Mouse (Mus musculus): ENCODE results near the gene Topaz1. TPM values are rescaled to one million over a fixed set of nuclear protein-coding genes. Genes with fewer than 3 reads are reported as not detected.

Gene Topaz1
- polyA plus RNA-seq (2016; fragmentation: Nextera tagmentation; extraction: Ambion mirVana), result not detected in 2 replicates

DNA sequence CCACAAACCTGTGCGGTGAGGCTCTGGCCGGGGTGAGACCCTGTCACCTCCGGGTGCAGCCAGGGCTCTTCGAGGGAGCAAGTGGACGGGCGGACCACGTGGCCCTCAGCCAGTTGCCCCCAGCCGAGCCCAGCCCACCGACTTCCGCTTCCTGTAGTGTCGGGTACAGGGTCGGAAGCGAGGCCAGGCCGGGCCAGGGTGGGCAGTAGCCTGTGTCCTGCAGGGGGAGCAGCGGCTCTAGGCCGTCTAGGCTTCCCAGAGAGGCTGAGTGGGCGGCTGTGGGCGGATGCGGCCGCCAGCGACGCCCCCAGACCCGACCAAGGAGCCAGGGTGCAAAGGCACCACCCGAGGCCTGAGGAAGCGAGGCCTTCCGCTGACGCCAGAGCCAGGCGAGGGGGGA is at the start of gene Topaz1:
TSS of gene Topaz1 (plus strand) at position 287 of the 400 bp plus-strand sequence.
- H3K27ac ChIP-seq, result no peak within 1 kb of the TSS
- H3K9ac ChIP-seq, result no peak within 1 kb of the TSS
- no peaks in the 10 kb centered on the region for H3K9me3 ChIP-seq
- H3K36me3 ChIP-seq (replicated peaks), result no peaks in the 10 kb centered on the region
- no peak within 1 kb of the TSS for H3K4me3 ChIP-seq (replicated peaks)
- H3K27me3 ChIP-seq, result no peaks in the 10 kb centered on the region
- WGBS, result 78% methylated on average over 28 of the region's 28 CpGs
- H3K4me2 ChIP-seq, result no peak within 1 kb of the TSS
- H3K4me1 ChIP-seq, result no peaks in the 10 kb centered on the region
- ATAC-seq (ENCODE audit: low FRiP score), result no peak

DNA sequence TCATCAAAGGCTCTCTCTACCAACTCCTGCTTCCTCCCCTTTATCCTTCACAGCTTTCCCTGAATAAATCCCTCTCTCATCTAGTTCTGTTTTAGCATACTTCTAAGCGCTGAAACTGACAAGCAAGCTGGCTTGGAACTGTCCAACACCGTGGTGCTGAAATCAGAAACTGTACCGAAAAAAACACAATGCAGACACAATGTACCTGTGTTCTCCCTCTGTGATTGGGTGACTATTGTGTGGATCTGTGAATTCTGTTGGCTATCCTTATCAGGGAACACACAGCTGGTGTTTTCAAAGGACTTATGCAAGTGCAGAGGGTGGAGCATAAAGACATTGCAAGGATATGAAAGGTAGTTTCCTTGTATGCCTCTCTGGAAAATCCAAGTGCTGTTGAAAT is 45.3 kb upstream of the Topaz1 start:
- Histone ChIP-seq H3K4me1 (no peaks in the 10 kb centered on the region), H3K9ac (no peak overlapping the region), H3K9me3 (no peaks in the 10 kb centered on the region), H3K27me3 (no peaks in the 10 kb centered on the region), H3K36me3 (replicated peaks) (no peaks in the 10 kb centered on the region), H3K4me3 (replicated peaks) (no peak overlapping the region), H3K4me2 (no peak overlapping the region), H3K27ac (no peak overlapping the region)
- no peak for ATAC-seq (ENCODE audit: low FRiP score)
- 1% methylated on average over 3 of the region's 3 CpGs for WGBS

DNA sequence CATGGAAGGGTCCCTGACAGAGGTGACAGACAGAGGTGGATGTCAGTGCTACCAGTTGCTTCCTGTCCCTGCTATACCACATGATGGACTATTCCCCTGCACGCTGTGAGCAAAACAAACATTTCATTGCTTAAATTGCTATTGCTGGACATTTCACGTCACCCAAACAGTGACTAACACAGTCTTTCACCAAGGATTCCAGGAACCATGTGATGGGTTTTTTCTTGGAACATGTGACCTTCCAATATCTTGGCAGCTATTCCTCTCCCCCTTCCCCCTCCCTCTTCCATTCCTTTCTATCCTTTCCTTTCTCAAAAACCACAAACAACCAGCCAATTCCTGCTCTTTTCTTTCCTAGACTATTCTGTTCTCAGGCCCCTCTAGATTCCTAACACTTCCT is 33.3 kb upstream of the Topaz1 start:
- Histone ChIP-seq H3K36me3 (replicated peaks) (no peaks in the 10 kb centered on the region), H3K27me3 (no peaks in the 10 kb centered on the region), H3K27ac (no peak overlapping the region), H3K4me2 (no peak overlapping the region), H3K4me3 (replicated peaks) (no peak overlapping the region), H3K4me1 (peaks cover 5% of the 10 kb centered on the region; the same call in 1 of the 2 replicates), H3K9me3 (no peaks in the 10 kb centered on the region), H3K9ac (no peak overlapping the region)
- ATAC-seq (ENCODE audit: low FRiP score), result no peak
- WGBS, result 61% methylated on average over 2 of the region's 2 CpGs

DNA sequence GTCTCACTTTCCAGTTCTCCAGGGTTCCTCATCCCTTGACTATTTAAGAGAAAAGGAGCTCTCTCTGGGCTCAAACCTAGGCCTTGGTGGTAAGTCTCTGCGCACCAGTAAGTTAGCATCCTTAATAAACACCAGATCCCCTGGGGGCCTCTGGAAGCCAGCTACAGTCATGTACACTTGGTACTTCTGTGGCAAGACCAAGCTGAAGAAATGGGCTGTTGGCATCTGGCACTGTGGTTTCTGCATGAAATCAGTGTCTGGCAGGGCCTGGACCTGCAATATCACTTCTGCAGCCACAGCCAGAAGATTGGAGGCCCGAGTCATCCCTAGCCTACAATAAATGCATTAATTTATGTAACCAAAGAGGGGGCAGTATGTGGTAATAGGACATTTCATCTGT is 32.1 kb upstream of the Topaz1 start:
- Histone ChIP-seq H3K27me3 (peaks cover 2% of the 10 kb centered on the region; the same call in 1 of the 2 replicates), H3K36me3 (replicated peaks) (no peaks in the 10 kb centered on the region), H3K4me1 (peaks cover 5% of the 10 kb centered on the region; the same call in 1 of the 2 replicates), H3K9ac (no peak overlapping the region), H3K4me3 (replicated peaks) (no peak overlapping the region), H3K4me2 (no peak overlapping the region), H3K27ac (no peak overlapping the region), H3K9me3 (no peaks in the 10 kb centered on the region)
- no peak for ATAC-seq (ENCODE audit: low FRiP score)
- WGBS, result 79% methylated on average over 2 of the region's 2 CpGs

DNA sequence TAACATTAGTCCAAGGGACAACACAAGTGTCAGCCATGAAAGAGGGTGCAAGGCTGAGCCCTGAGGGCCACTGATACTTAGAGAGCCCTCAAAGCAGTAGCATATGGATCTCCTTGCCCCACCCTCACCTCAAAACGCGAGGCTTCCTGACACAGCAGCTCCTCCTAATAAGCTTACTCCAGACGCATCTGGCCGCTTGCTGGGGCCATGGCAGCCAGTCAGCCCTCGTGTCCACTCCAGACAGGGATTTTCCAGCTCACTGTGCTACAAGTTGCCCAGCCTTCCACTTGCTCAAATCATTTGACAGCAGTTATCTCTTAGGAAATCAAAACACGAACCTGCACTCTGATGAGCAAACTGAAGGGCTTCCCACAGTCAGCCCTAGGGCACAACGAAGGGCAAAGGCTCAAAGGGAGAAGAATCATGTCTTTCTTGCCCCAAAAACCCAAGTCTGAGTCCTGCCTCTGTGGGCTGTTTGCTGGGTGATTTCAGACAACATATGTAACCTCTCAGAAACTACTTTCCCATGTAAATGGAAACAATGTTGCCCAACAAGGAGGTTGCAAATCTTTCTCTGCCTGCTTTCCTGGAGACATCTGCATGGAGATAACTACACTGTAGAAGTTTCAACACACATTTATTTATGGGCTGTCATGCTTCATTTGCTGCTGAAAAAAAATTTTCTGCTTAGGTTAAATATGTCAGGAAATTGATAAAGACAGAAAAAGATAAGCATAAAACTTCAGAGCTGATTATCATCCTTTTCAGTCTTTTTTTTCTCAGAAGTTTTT is 30.8 kb upstream of the Topaz1 start:
- WGBS, result 40% methylated on average over 7 of the region's 7 CpGs
- Histone ChIP-seq H3K27me3 (peaks cover 3% of the 10 kb centered on the region; the same call in 1 of the 2 replicates), H3K36me3 (replicated peaks) (no peaks in the 10 kb centered on the region), H3K9me3 (no peaks in the 10 kb centered on the region), H3K4me1 (no peaks in the 10 kb centered on the region), H3K9ac (no peak overlapping the region), H3K27ac (no peak overlapping the region), H3K4me2 (no peak overlapping the region), H3K4me3 (replicated peaks) (no peak overlapping the region)
- ATAC-seq (ENCODE audit: low FRiP score), result no peak

DNA sequence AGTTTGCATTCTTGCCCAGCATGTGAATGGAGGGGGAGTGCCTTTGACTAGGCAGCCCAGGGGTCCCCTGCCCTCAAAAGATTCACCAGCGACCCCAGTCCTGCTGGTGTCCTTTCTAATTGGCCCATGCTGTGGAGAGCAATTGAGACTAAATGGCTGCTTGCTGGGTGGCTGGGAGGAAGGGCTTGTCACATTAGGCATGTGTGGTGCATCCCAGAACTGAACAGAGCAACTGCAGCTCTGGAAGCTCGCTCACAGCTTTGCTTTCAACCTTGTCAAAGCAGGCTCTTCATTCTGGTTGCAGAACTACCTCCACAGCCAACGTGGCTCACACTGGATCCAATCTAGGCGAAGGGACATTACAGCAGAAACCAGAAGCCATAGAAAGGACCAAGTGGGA is 24.9 kb upstream of the Topaz1 start:
- Histone ChIP-seq H3K4me2 (no peak overlapping the region), H3K4me1 (peaks cover 6% of the 10 kb centered on the region), H3K36me3 (replicated peaks) (no peaks in the 10 kb centered on the region), H3K27ac (0 out of 2 replicates have a peak overlapping the region, but pooled peaks have one; percentile 31), H3K4me3 (replicated peaks) (no peak overlapping the region), H3K9ac (no peak overlapping the region), H3K9me3 (no peaks in the 10 kb centered on the region), H3K27me3 (peaks cover 29% of the 10 kb centered on the region)
- ATAC-seq (ENCODE audit: low FRiP score), result no peak
- WGBS, result 21% methylated on average over 4 of the region's 4 CpGs

DNA sequence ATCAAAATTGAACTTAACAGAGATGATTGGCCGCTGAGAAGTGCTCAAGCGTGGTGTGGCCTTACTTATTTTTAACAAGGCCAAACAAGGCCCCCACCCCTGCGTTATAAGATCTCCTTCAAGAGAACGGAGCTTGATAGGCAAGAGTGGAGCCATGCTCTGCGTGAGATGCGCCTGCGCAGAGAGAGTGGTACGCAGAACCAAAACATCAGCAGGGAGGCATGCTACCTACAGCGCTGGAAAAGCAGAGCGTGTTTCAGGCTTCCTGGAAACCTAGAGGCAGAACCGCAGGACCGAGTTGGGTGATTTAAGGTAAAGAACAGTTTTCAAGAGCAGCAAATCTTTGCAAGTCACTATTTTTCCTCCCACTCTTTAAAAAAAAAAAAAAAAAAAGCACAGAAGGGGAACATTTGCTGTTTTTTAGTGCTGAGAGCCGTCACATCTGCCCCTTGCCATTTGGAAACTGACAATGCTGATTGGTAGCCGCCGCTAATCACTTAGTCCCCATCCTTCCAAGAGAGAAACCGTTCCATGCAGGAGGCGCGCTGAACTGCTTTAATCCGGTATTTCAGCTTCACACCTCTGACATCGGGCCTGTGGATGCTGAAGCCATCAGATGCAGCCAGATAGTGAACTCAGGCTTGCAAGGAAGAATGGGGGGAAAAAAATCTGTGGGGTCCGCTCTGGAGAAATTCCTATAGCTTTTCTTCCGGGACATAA is 21.9 kb upstream of the Topaz1 start:
- Histone ChIP-seq H3K4me2 (no peak overlapping the region), H3K9me3 (no peaks in the 10 kb centered on the region), H3K9ac (no peak overlapping the region), H3K27ac (no peak overlapping the region), H3K27me3 (peaks cover 30% of the 10 kb centered on the region), H3K4me3 (replicated peaks) (no peak overlapping the region), H3K36me3 (replicated peaks) (no peaks in the 10 kb centered on the region), H3K4me1 (peaks cover 6% of the 10 kb centered on the region)
- no peak for ATAC-seq (ENCODE audit: low FRiP score)
- 25% methylated on average over 22 of the region's 22 CpGs for WGBS

DNA sequence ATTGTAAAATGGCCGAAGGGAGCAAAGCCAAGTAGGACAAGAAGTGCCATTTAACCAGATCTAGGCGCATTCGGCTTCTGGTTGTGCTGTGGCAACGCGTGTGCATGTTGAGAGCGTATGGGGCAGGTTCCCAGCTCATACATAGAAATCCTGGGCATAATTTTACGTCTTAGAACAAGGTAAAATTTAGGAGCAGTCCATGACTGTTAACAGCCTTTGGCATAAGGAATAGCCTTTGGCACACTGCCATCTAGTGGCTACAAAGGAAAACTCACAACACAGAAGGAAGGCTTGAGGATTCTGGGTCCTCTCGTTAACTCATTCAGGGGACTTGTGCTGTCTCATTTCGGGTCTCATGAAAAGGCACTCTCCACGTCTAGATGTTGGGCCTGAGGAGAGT is 17.6 kb upstream of the Topaz1 start:
- no peaks in the 10 kb centered on the region for H3K9me3 ChIP-seq
- H3K9ac ChIP-seq, result no peak overlapping the region

DNA sequence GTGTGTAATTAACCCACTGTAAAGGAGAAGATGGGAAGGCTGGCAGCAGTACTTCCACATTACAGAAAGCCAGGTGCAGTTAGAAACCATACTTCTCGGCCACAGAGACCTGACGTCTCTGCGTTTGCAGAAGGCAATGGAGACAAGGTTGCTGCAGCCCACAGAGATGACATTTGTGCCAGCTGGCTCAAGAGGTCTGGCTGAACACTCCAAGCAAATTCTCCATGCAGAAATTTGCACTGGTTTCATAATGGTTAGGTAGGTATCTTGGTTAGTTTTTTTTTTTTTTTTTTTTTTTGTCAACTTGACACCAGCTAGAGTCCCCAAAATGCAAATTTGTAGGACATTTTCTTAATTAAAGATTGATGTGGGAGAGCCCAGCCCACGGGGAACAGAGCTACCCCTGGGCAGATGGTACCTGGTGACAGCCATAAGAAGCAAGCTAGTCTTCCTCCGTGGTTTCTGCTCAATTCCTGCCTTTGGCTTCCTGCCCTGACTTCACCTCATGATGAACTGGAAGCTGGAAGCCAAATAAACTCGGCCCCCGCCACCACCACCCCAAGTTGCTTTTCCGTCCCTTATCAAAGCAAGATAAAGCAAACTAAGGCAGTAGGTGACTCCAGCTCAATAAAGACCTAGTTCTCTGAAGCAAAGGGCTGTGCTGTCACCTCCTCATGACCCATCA is 14.9 kb upstream of the Topaz1 start:
- Histone ChIP-seq H3K27ac (no peak overlapping the region), H3K36me3 (replicated peaks) (no peaks in the 10 kb centered on the region), H3K27me3 (peaks cover 25% of the 10 kb centered on the region), H3K4me2 (no peak overlapping the region), H3K9ac (no peak overlapping the region), H3K9me3 (no peaks in the 10 kb centered on the region), H3K4me3 (replicated peaks) (no peak overlapping the region), H3K4me1 (no peaks in the 10 kb centered on the region)
- no peak for ATAC-seq (ENCODE audit: low FRiP score)
- 77% methylated on average over 8 of the region's 8 CpGs for WGBS

More for the DNA sequence above, 17.6 kb upstream of the Topaz1 start:
- Histone ChIP-seq H3K36me3 (replicated peaks) (no peaks in the 10 kb centered on the region), H3K27ac (no peak overlapping the region), H3K27me3 (peaks cover 33% of the 10 kb centered on the region), H3K4me1 (no peaks in the 10 kb centered on the region), H3K4me2 (no peak overlapping the region), H3K4me3 (replicated peaks) (no peak overlapping the region)
- 20% methylated on average over 10 of the region's 10 CpGs for WGBS
- ATAC-seq (ENCODE audit: low FRiP score), result peak; percentile 44; the same call in 1 of the 2 replicates

DNA sequence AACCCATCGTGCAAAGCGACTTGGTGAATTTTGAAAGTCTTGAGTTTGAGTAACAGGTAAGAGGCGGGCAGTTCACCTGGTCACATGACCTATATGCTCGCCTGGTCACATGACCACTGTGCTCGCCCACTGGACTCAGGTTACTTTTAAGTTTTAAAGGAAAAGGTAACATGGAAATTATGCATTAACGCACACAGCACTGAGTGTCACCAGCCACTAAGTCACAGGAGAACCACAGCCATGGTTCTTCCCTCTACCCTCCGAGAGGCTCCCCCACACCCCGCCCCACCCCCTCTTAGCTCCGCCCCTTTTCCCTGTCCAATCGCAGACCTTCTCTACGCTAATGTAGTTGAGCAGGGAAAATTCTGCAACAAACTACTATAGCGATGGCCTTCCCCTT is 13.9 kb upstream of the Topaz1 start:
- Histone ChIP-seq H3K9me3 (no peaks in the 10 kb centered on the region), H3K27ac (no peak overlapping the region), H3K27me3 (peaks cover 25% of the 10 kb centered on the region), H3K9ac (no peak overlapping the region), H3K36me3 (replicated peaks) (no peaks in the 10 kb centered on the region), H3K4me2 (peak overlapping the region; percentile 32), H3K4me1 (no peaks in the 10 kb centered on the region), H3K4me3 (replicated peaks) (peak overlapping the region; percentile 24)
- 39% methylated on average over 12 of the region's 12 CpGs for WGBS
- ATAC-seq (ENCODE audit: low FRiP score), result no peak

DNA sequence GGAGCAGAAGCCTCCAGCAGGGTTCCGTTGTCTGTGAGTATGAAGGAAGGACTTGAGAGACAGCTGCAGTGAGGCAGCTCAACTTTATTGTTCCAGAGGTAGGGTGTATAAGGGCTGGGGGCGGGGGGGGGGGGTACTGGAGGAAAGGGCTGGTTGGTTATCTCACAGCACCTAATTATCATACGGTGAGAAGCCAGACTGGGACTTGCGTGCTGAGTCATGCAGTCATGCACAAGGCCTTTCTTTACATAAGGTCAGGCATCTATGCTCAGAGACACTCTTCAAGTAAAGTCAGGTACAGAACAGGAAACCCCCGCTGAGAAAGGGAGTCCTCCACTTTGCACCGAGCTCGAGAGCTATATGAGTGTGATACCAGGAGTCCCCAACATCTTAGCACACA is 12.2 kb upstream of the Topaz1 start:
- no peak overlapping the region for H3K4me3 ChIP-seq (replicated peaks)
- no peak for ATAC-seq (ENCODE audit: low FRiP score)
- WGBS, result 74% methylated on average over 7 of the region's 7 CpGs
- no peaks in the 10 kb centered on the region for H3K9me3 ChIP-seq
- H3K4me1 ChIP-seq, result no peaks in the 10 kb centered on the region
- no peak overlapping the region for H3K27ac ChIP-seq
- no peaks in the 10 kb centered on the region for H3K36me3 ChIP-seq (replicated peaks)
- H3K4me2 ChIP-seq, result no peak overlapping the region
- no peak overlapping the region for H3K9ac ChIP-seq
- peaks cover 24% of the 10 kb centered on the region for H3K27me3 ChIP-seq

DNA sequence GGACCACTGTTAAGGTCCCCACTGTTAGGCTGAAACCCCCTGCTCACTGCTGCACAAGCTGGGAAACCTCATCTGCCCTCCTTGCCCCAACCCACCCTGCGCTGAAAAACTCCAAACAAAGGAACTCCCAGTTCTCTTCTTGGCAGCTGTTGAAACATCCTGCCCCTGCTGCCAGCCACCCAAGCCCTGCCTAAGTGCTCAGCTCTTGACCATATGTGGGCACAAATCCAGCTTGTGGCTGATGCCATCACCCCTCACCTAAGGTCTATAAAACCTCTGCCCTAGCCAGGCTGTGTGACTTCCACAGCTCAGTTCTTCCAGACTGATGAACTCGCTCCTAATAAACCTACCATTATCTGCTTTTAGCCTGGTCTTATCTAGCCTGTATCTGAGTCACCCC is 11.1 kb upstream of the Topaz1 start:
- ATAC-seq (ENCODE audit: low FRiP score), result no peak
- Histone ChIP-seq H3K9me3 (no peaks in the 10 kb centered on the region), H3K27ac (no peak overlapping the region), H3K9ac (no peak overlapping the region), H3K36me3 (replicated peaks) (no peaks in the 10 kb centered on the region), H3K27me3 (peaks cover 16% of the 10 kb centered on the region; the same call in 1 of the 2 replicates), H3K4me1 (no peaks in the 10 kb centered on the region), H3K4me2 (no peak overlapping the region), H3K4me3 (replicated peaks) (no peak overlapping the region)
- 66% methylated on average over 2 of the region's 2 CpGs for WGBS

Data from forebrain, embryonic 12.5 days (tissue).